Mouse (Mus musculus) testis, postnatal 10 days (tissue): ENCODE results near the gene Pax9.

Source experiments
- DNase-seq: peaks from one replicate; pipeline ENCODE4 v3.0.0; 2021; ENCODE audit warnings: low spot score

Gene Pax9

GRCm38 (mm10) chr12:56691427-56692079 is at the start of gene Pax9:
Gene Pax9, plus strand, starts transcription at chr12:56691767.
- DNase-seq = no peak

- DNase-seq = no peak
These were observed 22.0 kb upstream of the Pax9 start for GRCm38 (mm10) chr12:56669451-56670122.

GRCm38 (mm10) chr12:56670795-56671194 is 20.8 kb upstream of the Pax9 start:
- DNase-seq = no peak

GRCm38 (mm10) chr12:56674726-56675125 is 16.8 kb upstream of the Pax9 start:
- no peak for DNase-seq

- DNase-seq = no peak
These were observed 13.9 kb upstream of the Pax9 start for GRCm38 (mm10) chr12:56677620-56678019.

GRCm38 (mm10) chr12:56681096-56681811 is 10.3 kb upstream of the Pax9 start:
- peak; percentile 67 for DNase-seq

- no peak for DNase-seq
These were observed 3.7 kb upstream of the Pax9 start for GRCm38 (mm10) chr12:56687640-56688481.

GRCm38 (mm10) chr12:56688482-56688840 is 3.1 kb upstream of the Pax9 start:
- no peak for DNase-seq

- DNase-seq = no peak
These were observed 2.6 kb upstream of the Pax9 start for GRCm38 (mm10) chr12:56688920-56689319.

- DNase-seq = no peak
These were observed 2.2 kb upstream of the Pax9 start for GRCm38 (mm10) chr12:56689331-56689730.

- DNase-seq = peak; percentile 77
These were observed 1.8 kb upstream of the Pax9 start for GRCm38 (mm10) chr12:56689736-56690135.

GRCm38 (mm10) chr12:56690366-56690765 is 1.2 kb upstream of the Pax9 start:
- DNase-seq = no peak

- DNase-seq = no peak
These were observed 566 bp upstream of the Pax9 start for GRCm38 (mm10) chr12:56691001-56691400.

- no peak for DNase-seq
These were observed 969 bp downstream of the Pax9 start for GRCm38 (mm10) chr12:56692536-56692935.

- no peak for DNase-seq
These were observed 2.0 kb downstream of the Pax9 start for GRCm38 (mm10) chr12:56693411-56694098.

GRCm38 (mm10) chr12:56694361-56694760 is 2.8 kb downstream of the Pax9 start:
- no peak for DNase-seq

GRCm38 (mm10) chr12:56694936-56695335 is 3.4 kb downstream of the Pax9 start:
- no peak for DNase-seq

- DNase-seq = peak; percentile 81
These were observed 4.0 kb downstream of the Pax9 start for GRCm38 (mm10) chr12:56695358-56696173.

GRCm38 (mm10) chr12:56696174-56697010 is 4.8 kb downstream of the Pax9 start:
- DNase-seq = no peak
